12 mouse cellular contexts compared by ENCODE assay signal in genomic region chr2:172299126-172299921, GRCm38 (mm10). TPM values are rescaled to one million over a fixed set of nuclear protein-coding genes. Genes with fewer than 3 reads are reported as not detected.
A peak's percentile ranks its signal among the peaks of the same experiment; 100 is the strongest.
DNase-seq lines count a peak whose midpoint lies in the region; ATAC-seq lines count a peak whose summit lies in the region.
"Had no signal": no experiment of that assay in that cellular context is flagged by ENCODE, and none has a peak within 500 bp of the region (broad histone marks: within the 10 kb centered on the region; RNA-seq: fewer than 3 reads in every experiment).

No protein-coding gene starts in this region.

- peak; percentile 41 for ATAC-seq in forebrain, embryonic 13.5 days

- peak overlapping the region; percentile 23 for H3K4me2 ChIP-seq in forebrain, embryonic 13.5 days
- H3K4me2 ChIP-seq: limb, embryonic 12.5 days had no signal

- DNase-seq in 3T3-L1 (ENCODE audit: low read depth, low spot score): peak; percentile 30
- DNase-seq in R1 (ENCODE audit: low read depth, low spot score): peak; percentile 77
- DNase-seq in midbrain, embryonic 10.5 days (ENCODE audit: low spot score): peak; percentile 46
- DNase-seq in T-cell, adult 2 months (ENCODE audit: low spot score): no peak
- DNase-seq in thymus, postnatal 36 days: no peak
- DNase-seq in adrenal gland, adult 2 months: no peak
- no peak for DNase-seq in cerebellum, postnatal 14 days
- DNase-seq: heart, postnatal 4 days; kidney, postnatal 14 days had no signal

- H3K9ac ChIP-seq in forebrain, embryonic 13.5 days: no peak overlapping the region
- H3K9ac ChIP-seq: limb, embryonic 12.5 days had no signal

- H3K4me1 ChIP-seq in forebrain, embryonic 13.5 days: peaks cover 21% of the 10 kb centered on the region
- H3K4me1 ChIP-seq in midbrain, embryonic 10.5 days: peaks cover 23% of the 10 kb centered on the region

- 0 out of 2 replicates have a peak, but pooled peaks cover 5% of the 10 kb centered on the region for H3K27me3 ChIP-seq in forebrain, embryonic 13.5 days
- peaks cover 13% of the 10 kb centered on the region; the same call in 1 of the 2 replicates for H3K27me3 ChIP-seq in midbrain, embryonic 10.5 days (ENCODE audit: low read depth, poor library complexity, severe bottlenecking)

- no peak overlapping the region for H3K4me3 ChIP-seq in forebrain, embryonic 13.5 days
- H3K4me3 ChIP-seq in midbrain, embryonic 10.5 days: peak overlapping the region; percentile 2; the same call in 1 of the 2 replicates
- H3K4me3 ChIP-seq: limb, embryonic 12.5 days had no signal

- WGBS in forebrain, embryonic 13.5 days: 1% methylated on average over 14 of the region's 14 CpGs
- WGBS in midbrain, embryonic 10.5 days: 5% methylated on average over 14 of the region's 14 CpGs

- no peaks in the 10 kb centered on the region for H3K9me3 ChIP-seq in forebrain, embryonic 13.5 days (replicated peaks)
- H3K9me3 ChIP-seq in midbrain, embryonic 10.5 days (replicated peaks): no peaks in the 10 kb centered on the region
- H3K9me3 ChIP-seq: limb, embryonic 12.5 days had no signal

- no peaks in the 10 kb centered on the region for H3K36me3 ChIP-seq in forebrain, embryonic 13.5 days (ENCODE audit: poor library complexity, severe bottlenecking)
- H3K36me3 ChIP-seq in midbrain, embryonic 10.5 days: no peaks in the 10 kb centered on the region
- H3K36me3 ChIP-seq: limb, embryonic 12.5 days had no signal

- 0 out of 2 replicates have a peak overlapping the region, but pooled peaks have one; percentile 49 for H3K27ac ChIP-seq in forebrain, embryonic 13.5 days
- H3K27ac ChIP-seq in midbrain, embryonic 10.5 days (replicated peaks): peak overlapping the region; percentile 78
- H3K27ac ChIP-seq: limb, embryonic 12.5 days had no signal

RNA-seq across cellular contexts. Expression of gene Fam210b, which starts 46.0 kb away (rescaled TPM):
- 39.5 and 41.9 TPM in 2 replicates for polyA plus RNA-seq in forebrain, embryonic 13.5 days (2015; fragmentation: Nextera tagmentation; extraction: Ambion mirVana)
- polyA plus RNA-seq in midbrain, embryonic 10.5 days (2016; fragmentation: Nextera tagmentation; extraction: Ambion mirVana): 24.3 and 33.1 TPM in 2 replicates
- 10 to 100 TPM; 28.2 to 32.2 TPM for total RNA-seq in adrenal gland, adult 2 months (2021)
- 47.1 and 48.5 TPM in 2 replicates for polyA plus RNA-seq in adrenal gland, adult 2 months (2012; rRNA removed)

RNA-seq across cellular contexts. Expression of gene Mc3r, which starts 51.0 kb away (rescaled TPM):
- 0.10 and 0.15 TPM in 2 replicates for polyA plus RNA-seq in forebrain, embryonic 13.5 days (2015; fragmentation: Nextera tagmentation; extraction: Ambion mirVana)
- polyA plus RNA-seq in midbrain, embryonic 10.5 days (2016; fragmentation: Nextera tagmentation; extraction: Ambion mirVana): not detected in 2 replicates
- total RNA-seq in adrenal gland, adult 2 months (2021): not detected
- polyA plus RNA-seq in adrenal gland, adult 2 months (2012; rRNA removed): 0.04 TPM in 1 of 2 replicates, not detected in the other
- total RNA-seq: heart, postnatal 4 days; monocyte, adult 5-6 weeks had no signal
- polyA plus RNA-seq: limb, embryonic 12.5 days had no signal

Comparison
In these comparisons a context has a peak if more than half of its experiments do, and no peak if none do; other contexts are left out.
1. DNase-seq: peak in 3T3-L1 (single experiment), R1 (single experiment) and midbrain, embryonic 10.5 days (single experiment); none in T-cell, adult 2 months (single experiment), thymus, postnatal 36 days (0 of 2), adrenal gland, adult 2 months (single experiment) and cerebellum, postnatal 14 days (0 of 2).